Comparison of ENCODE assay signal across 8 mouse cellular contexts in the genomic region with DNA sequence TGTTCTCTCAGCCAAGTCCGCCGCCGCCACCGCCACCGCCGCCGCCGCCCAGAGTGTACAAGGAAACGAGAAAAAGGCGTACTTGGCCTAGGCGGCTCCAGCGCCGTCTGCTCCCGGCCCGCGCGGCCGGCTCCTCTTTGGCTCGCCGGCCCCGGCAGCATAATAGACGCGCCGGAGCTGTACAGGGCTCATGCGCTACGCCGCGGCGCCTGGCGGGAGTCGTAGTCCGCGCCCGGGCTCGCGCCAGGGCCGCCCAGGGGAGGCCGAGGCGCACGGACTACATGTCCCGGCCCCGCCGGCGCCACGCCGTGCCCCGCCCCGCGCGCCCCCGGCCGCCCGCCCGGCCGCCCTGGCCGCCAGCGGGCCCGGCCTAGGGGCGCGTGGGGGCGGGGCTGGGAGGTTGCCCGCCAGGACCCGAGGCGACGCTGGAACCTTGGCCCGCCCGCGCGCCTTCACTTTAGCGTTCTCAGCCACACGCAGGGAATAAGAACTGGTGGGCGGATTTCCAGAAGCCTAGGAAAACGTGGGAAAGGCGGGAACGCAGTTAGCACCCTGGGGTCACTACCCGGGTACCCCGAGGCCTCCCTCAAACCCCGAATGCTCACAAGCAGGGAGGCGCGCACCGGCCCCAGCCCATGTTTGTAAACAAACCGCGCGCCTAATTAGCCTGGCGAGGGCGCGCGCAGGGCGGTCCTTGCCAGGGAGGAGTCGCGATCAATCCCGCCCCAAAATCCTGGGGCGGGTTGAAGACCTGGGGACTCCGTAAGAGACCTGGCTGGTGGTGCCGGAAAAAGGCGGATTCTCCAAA. TPM values are rescaled to one million over a fixed set of nuclear protein-coding genes. Genes with fewer than 3 reads are reported as not detected.
A peak's percentile ranks its signal among the peaks of the same experiment; 100 is the strongest.
DNase-seq lines count a peak whose midpoint lies in the region; ATAC-seq lines count a peak whose summit lies in the region.

No protein-coding gene starts in this region.

- peak overlapping the region; percentile 95 for H3K27ac ChIP-seq in forebrain, embryonic 11.5 days (ENCODE audit: low read depth, low read length)
- H3K27ac ChIP-seq in heart, embryonic 16.5 days (ENCODE audit: low read length): peak overlapping the region; percentile 97
- peak overlapping the region; percentile 93 for H3K27ac ChIP-seq in liver, embryonic 15.5 days (replicated peaks)
- peak overlapping the region; percentile 95 for H3K27ac ChIP-seq in neural tube, embryonic 12.5 days

- H3K9ac ChIP-seq in forebrain, embryonic 11.5 days (ENCODE audit: low read length): peak overlapping the region; percentile 99
- H3K9ac ChIP-seq in heart, embryonic 16.5 days (ENCODE audit: low read length): peak overlapping the region; percentile 97
- peak overlapping the region; percentile 83 for H3K9ac ChIP-seq in liver, embryonic 15.5 days
- peak overlapping the region; percentile 98 for H3K9ac ChIP-seq in neural tube, embryonic 12.5 days

- H3K36me3 ChIP-seq in forebrain, embryonic 11.5 days (ENCODE audit: control insufficient read depth, insufficient read depth, low read length): no peaks in the 10 kb centered on the region
- no peaks in the 10 kb centered on the region for H3K36me3 ChIP-seq in heart, embryonic 16.5 days (ENCODE audit: control insufficient read depth, insufficient read depth)
- peaks cover 10% of the 10 kb centered on the region for H3K36me3 ChIP-seq in liver, embryonic 15.5 days (replicated peaks)
- peaks cover 2% of the 10 kb centered on the region for H3K36me3 ChIP-seq in neural tube, embryonic 12.5 days

- under 1% methylated on average over 59 of the region's 96 CpGs for WGBS in forebrain, embryonic 11.5 days
- WGBS in heart, embryonic 16.5 days: under 1% methylated on average over 79 of the region's 96 CpGs
- WGBS in liver, embryonic 15.5 days (ENCODE audit: insufficient replicate concordance): under 1% methylated on average over 91 of the region's 96 CpGs
- under 1% methylated on average over 95 of the region's 96 CpGs for WGBS in neural tube, embryonic 12.5 days

- H3K4me3 ChIP-seq in forebrain, embryonic 11.5 days (ENCODE audit: low read depth, low read length): peak overlapping the region; percentile 99
- H3K4me3 ChIP-seq in heart, embryonic 16.5 days (ENCODE audit: low read length): peak overlapping the region; percentile 96
- peak overlapping the region; percentile 88 for H3K4me3 ChIP-seq in liver, embryonic 15.5 days (replicated peaks)
- H3K4me3 ChIP-seq in neural tube, embryonic 12.5 days: peak overlapping the region; percentile 97

- no peaks in the 10 kb centered on the region for H3K27me3 ChIP-seq in forebrain, embryonic 11.5 days (ENCODE audit: control insufficient read depth, insufficient read depth, low read length)
- H3K27me3 ChIP-seq in heart, embryonic 16.5 days (ENCODE audit: control insufficient read depth, insufficient read depth, low read length): no peaks in the 10 kb centered on the region
- no peaks in the 10 kb centered on the region for H3K27me3 ChIP-seq in liver, embryonic 15.5 days
- no peaks in the 10 kb centered on the region for H3K27me3 ChIP-seq in neural tube, embryonic 12.5 days (replicated peaks)

- no peaks in the 10 kb centered on the region for H3K9me3 ChIP-seq in forebrain, embryonic 11.5 days (ENCODE audit: control insufficient read depth, low read length)
- H3K9me3 ChIP-seq in heart, embryonic 16.5 days (replicated peaks; ENCODE audit: control insufficient read depth, low read length): no peaks in the 10 kb centered on the region
- no peaks in the 10 kb centered on the region for H3K9me3 ChIP-seq in liver, embryonic 15.5 days (replicated peaks)
- no peaks in the 10 kb centered on the region for H3K9me3 ChIP-seq in neural tube, embryonic 12.5 days

- H3K4me1 ChIP-seq in forebrain, embryonic 11.5 days (replicated peaks; ENCODE audit: control insufficient read depth, insufficient read depth, low read length): peaks cover 19% of the 10 kb centered on the region
- H3K4me1 ChIP-seq in heart, embryonic 16.5 days (ENCODE audit: control insufficient read depth, insufficient read depth, low read length): peaks cover 40% of the 10 kb centered on the region
- peaks cover 54% of the 10 kb centered on the region for H3K4me1 ChIP-seq in liver, embryonic 15.5 days (replicated peaks)
- H3K4me1 ChIP-seq in neural tube, embryonic 12.5 days: peaks cover 43% of the 10 kb centered on the region

- peak overlapping the region; percentile 92 for H3K4me2 ChIP-seq in forebrain, embryonic 11.5 days (ENCODE audit: low read depth, low read length, severe bottlenecking)
- H3K4me2 ChIP-seq in heart, embryonic 16.5 days (ENCODE audit: low read depth, low read length): peak overlapping the region; percentile 87
- H3K4me2 ChIP-seq in liver, embryonic 15.5 days: peak overlapping the region; percentile 84
- H3K4me2 ChIP-seq in neural tube, embryonic 12.5 days (replicated peaks): peak overlapping the region; percentile 84

- peak; percentile 99 for ATAC-seq in forebrain, embryonic 11.5 days (replicated peaks; ENCODE audit: low FRiP score)
- peak; percentile 96 for ATAC-seq in heart, embryonic 16.5 days (replicated peaks; ENCODE audit: extremely low read depth, insufficient read depth, low FRiP score)
- peak; percentile 97 for ATAC-seq in liver, embryonic 15.5 days (ENCODE audit: insufficient read depth)
- peak; percentile 100 for ATAC-seq in neural tube, embryonic 12.5 days (ENCODE audit: low FRiP score, low read depth)

- peak; percentile 76 to 78 for DNase-seq in CD8-positive naive resting alpha-beta T cell, adult 2 months (ENCODE audit: low read depth in 2 of 2, low spot score in 2 of 2)
- peak; percentile 79 for DNase-seq in c-Kit-positive CD71-negative TER-119-negative erythroid progenitor cells, embryonic 14.5 days (ENCODE audit: low read depth)
- peak; percentile 95 for DNase-seq in forebrain, embryonic 11.5 days (ENCODE audit: low spot score)
- DNase-seq in kidney, postnatal 36 days: peak; percentile 95
- peak; percentile 82 for DNase-seq in telencephalon, adult 2 months (ENCODE audit: low read depth, low spot score)

RNA-seq across cellular contexts. Expression of a gene that starts 31.8 kb away (rescaled TPM):
- 188 and 191 TPM in 2 replicates for polyA plus RNA-seq in forebrain, embryonic 11.5 days (2014; fragmentation: Nextera tagmentation; extraction: Ambion mirVana)
- 57.1 and 61.0 TPM in 2 replicates for polyA plus RNA-seq in heart, embryonic 16.5 days (2015; fragmentation: Nextera tagmentation; extraction: Ambion mirVana)
- polyA plus RNA-seq in liver, embryonic 15.5 days (2015; fragmentation: Nextera tagmentation; extraction: Ambion mirVana): 22.5 and 22.9 TPM in 2 replicates
- 139 TPM in 2 replicates for polyA plus RNA-seq in neural tube, embryonic 12.5 days (2016; fragmentation: Nextera tagmentation; extraction: Ambion mirVana)

RNA-seq across cellular contexts. Expression of a gene that starts 33.6 kb away (rescaled TPM):
- 14.4 and 16.0 TPM in 2 replicates for polyA plus RNA-seq in forebrain, embryonic 11.5 days (2014; fragmentation: Nextera tagmentation; extraction: Ambion mirVana)
- polyA plus RNA-seq in heart, embryonic 16.5 days (2015; fragmentation: Nextera tagmentation; extraction: Ambion mirVana): 3.6 and 3.8 TPM in 2 replicates
- 0.48 and 0.50 TPM in 2 replicates for polyA plus RNA-seq in liver, embryonic 15.5 days (2015; fragmentation: Nextera tagmentation; extraction: Ambion mirVana)
- 19.4 and 19.5 TPM in 2 replicates for polyA plus RNA-seq in neural tube, embryonic 12.5 days (2016; fragmentation: Nextera tagmentation; extraction: Ambion mirVana)

RNA-seq across cellular contexts. Expression of a gene that starts 39.3 kb away (rescaled TPM):
- polyA plus RNA-seq in forebrain, embryonic 11.5 days (2014; fragmentation: Nextera tagmentation; extraction: Ambion mirVana): 74.5 and 84.0 TPM in 2 replicates
- polyA plus RNA-seq in heart, embryonic 16.5 days (2015; fragmentation: Nextera tagmentation; extraction: Ambion mirVana): 32.2 and 34.3 TPM in 2 replicates
- polyA plus RNA-seq in liver, embryonic 15.5 days (2015; fragmentation: Nextera tagmentation; extraction: Ambion mirVana): 26.2 and 27.5 TPM in 2 replicates
- polyA plus RNA-seq in neural tube, embryonic 12.5 days (2016; fragmentation: Nextera tagmentation; extraction: Ambion mirVana): 51.3 and 51.8 TPM in 2 replicates

RNA-seq across cellular contexts. Expression of a gene that starts 48.9 kb away (rescaled TPM):
- 12.7 and 15.7 TPM in 2 replicates for polyA plus RNA-seq in forebrain, embryonic 11.5 days (2014; fragmentation: Nextera tagmentation; extraction: Ambion mirVana)
- 2.6 and 3.8 TPM in 2 replicates for polyA plus RNA-seq in heart, embryonic 16.5 days (2015; fragmentation: Nextera tagmentation; extraction: Ambion mirVana)
- 4.7 and 5.8 TPM in 2 replicates for polyA plus RNA-seq in liver, embryonic 15.5 days (2015; fragmentation: Nextera tagmentation; extraction: Ambion mirVana)
- 25.3 and 29.9 TPM in 2 replicates for polyA plus RNA-seq in neural tube, embryonic 12.5 days (2016; fragmentation: Nextera tagmentation; extraction: Ambion mirVana)

Comparison
In these comparisons a context has a peak if more than half of its experiments do, and no peak if none do; other contexts are left out.
1. Peak in every context shown above with its lines: DNase-seq, ATAC-seq, H3K4me3 ChIP-seq and H3K27ac ChIP-seq.